Mouse (Mus musculus) heart, postnatal 0 days (tissue): ENCODE measurements around the gene Neto2. TPM values are rescaled to one million over a fixed set of nuclear protein-coding genes. Genes with fewer than 3 reads are reported as not detected.

ENCODE experiments used
- ATAC-seq: fragments of 200-750 bp; cut with Nextera tagmentation; 2 replicates; pipeline ENCODE4 v1.8.0; 2017; ENCODE audit warnings: low read depth, moderate number of reproducible peaks, moderate library complexity; ENCODE audit not compliant: insufficient read depth
- DNase-seq: peaks from one replicate; pipeline ENCODE4 v3.0.0-alpha.2; 2016; ENCODE audit warnings: low spot score
- H3K27ac ChIP-seq: fragments of 300-500 bp; sonication (generic); 2 replicates; pipeline ENCODE4 v1.5.1; 2014; ENCODE audit warnings: low read depth, mild to moderate bottlenecking
- H3K27me3 ChIP-seq: fragments of 300-500 bp; sonication (generic); 2 replicates; pipeline ENCODE4 v1.6.1; 2014; ENCODE audit warnings: low read length, mixed read lengths; ENCODE audit not compliant: control insufficient read depth, insufficient read depth
- H3K36me3 ChIP-seq: fragments of 300-500 bp; sonication (generic); replicated peaks from 2 replicates; pipeline ENCODE4 v1.6.1; 2014; ENCODE audit warnings: low read length, mixed read lengths; ENCODE audit not compliant: control insufficient read depth, insufficient read depth
- H3K4me1 ChIP-seq: fragments of 300-500 bp; sonication (generic); 2 replicates; pipeline ENCODE4 v1.6.1; 2014; ENCODE audit warnings: antibody characterized with exemption; ENCODE audit not compliant: control insufficient read depth, insufficient read depth
- H3K4me2 ChIP-seq: fragments of 300-500 bp; sonication (generic); 2 replicates; pipeline ENCODE4 v1.6.1; 2014; ENCODE audit warnings: low read depth, mild to moderate bottlenecking, low read length, moderate library complexity
- H3K4me3 ChIP-seq: fragments of 300-500 bp; sonication (generic); 2 replicates; pipeline ENCODE4 v1.5.1; 2014; ENCODE audit warnings: low read depth, low read length
- H3K9ac ChIP-seq: fragments of 300-500 bp; sonication (generic); replicated peaks from 2 replicates; pipeline ENCODE4 v1.6.1; 2014; ENCODE audit warnings: low read depth, low read length, mixed read lengths
- H3K9me3 ChIP-seq: fragments of 300-500 bp; sonication (generic); replicated peaks from 2 replicates; pipeline ENCODE4 v1.6.1; 2016; ENCODE audit warnings: low read length; ENCODE audit not compliant: control insufficient read depth
- CTCF ChIP-seq: IDR thresholded peaks from 2 replicates; pipeline ENCODE4 v1.5.1; 2016; ENCODE audit warnings: antibody characterized with exemption, control low read depth, low read depth
- EP300 ChIP-seq: IDR thresholded peaks from 2 replicates; pipeline ENCODE4 v1.6.1; 2016; ENCODE audit warnings: antibody characterized with exemption, low read depth
- WGBS: fragments of 180-500 bp; shearing (Covaris S2); extraction: QIAGEN DNeasy Blood & Tissue Kit; methylation state at CpG from one replicate; pipeline ENCODE4 v1.1.7; 2014; 5-methylcytosine and 5-hydroxymethylcytosine counted together
- polyA plus RNA-seq: library from polyadenylated mRNA; unstranded; fragments of >200 nt; fragmentation: Nextera tagmentation; extraction: Ambion mirVana; gene quantifications from 2 replicates; pipeline ENCODE4 v1.2.1, GENCODE M21; 2015
- total RNA-seq: library from RNA; depleted of rRNA; stranded (reverse); fragments of >200 nt; gene quantifications from 2 replicates; pipeline ENCODE4 v1.2.3, GENCODE M21; 2014; ENCODE audit warnings: low replicate concordance; rRNA removed

Gene Neto2
- total RNA-seq: 4.4 and 5.5 TPM in 2 replicates
- polyA plus RNA-seq: 1.4 and 1.7 TPM in 2 replicates

DNA sequence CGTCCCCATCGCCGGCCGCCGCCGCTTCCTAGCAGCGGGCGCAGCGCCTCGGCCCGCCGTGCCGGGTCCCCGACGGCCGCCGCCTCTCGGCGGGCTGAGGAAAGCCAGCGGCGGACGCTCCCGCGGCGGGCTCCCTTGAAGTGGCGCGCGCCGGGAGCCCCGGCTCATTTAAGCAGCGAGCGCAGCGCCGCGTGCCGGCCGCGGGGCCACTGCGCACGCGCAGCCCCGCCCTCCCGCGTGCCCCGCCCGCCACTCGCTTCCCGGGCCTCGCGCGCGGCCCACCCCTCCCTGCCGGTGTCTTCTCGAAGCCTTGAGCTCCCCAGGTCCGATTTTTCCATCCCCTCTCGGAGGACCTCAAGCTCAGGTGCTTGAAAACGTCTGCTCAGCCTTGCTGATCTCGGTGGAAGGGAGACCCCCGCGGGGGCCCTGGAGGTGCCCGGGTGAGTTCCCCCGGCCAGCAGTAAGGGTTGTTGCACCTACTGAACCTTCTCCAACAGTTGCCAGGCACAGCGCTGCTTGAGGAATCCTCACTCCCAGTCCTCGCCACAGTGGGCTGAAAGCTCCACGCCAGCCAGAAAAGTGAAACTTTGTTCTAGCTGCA lies at the start of gene Neto2:
Gene Neto2 (minus strand): TSS at position 174 of the 601 bp plus-strand sequence.
- Histone ChIP-seq H3K27ac (no peak within 1 kb of the TSS), H3K4me1 (peaks cover 5% of the 10 kb centered on the region), H3K36me3 (no peaks in the 10 kb centered on the region), H3K9me3 (no peaks in the 10 kb centered on the region), H3K27me3 (peaks cover 13% of the 10 kb centered on the region), H3K4me3 (peak within 1 kb of the TSS; percentile 55), H3K4me2 (peak within 1 kb of the TSS; percentile 94), H3K9ac (peak within 1 kb of the TSS; percentile 24)
- ATAC-seq (peak; percentile 88), DNase-seq (peak; percentile 42)
- WGBS: 5% methylated on average over 42 of the region's 65 CpGs
- TF ChIP-seq CTCF (no peak), EP300 (no peak)

- Histone ChIP-seq H3K4me2 (no peak overlapping the region), H3K9me3 (no peaks in the 10 kb centered on the region), H3K27me3 (no peaks in the 10 kb centered on the region), H3K4me1 (no peaks in the 10 kb centered on the region), H3K4me3 (no peak overlapping the region), H3K9ac (no peak overlapping the region), H3K27ac (no peak overlapping the region), H3K36me3 (peaks cover 9% of the 10 kb centered on the region; the same call in 1 of the 2 replicates)
- DNase-seq (no peak), ATAC-seq (no peak)
- 97% methylated on average over 2 of the region's 2 CpGs for WGBS
- TF ChIP-seq EP300: no peak
- no peak for TF ChIP-seq CTCF
Measured at GRCm38 (mm10) chr8:85745053-85745452, 44.3 kb upstream of the Neto2 start.

DNA sequence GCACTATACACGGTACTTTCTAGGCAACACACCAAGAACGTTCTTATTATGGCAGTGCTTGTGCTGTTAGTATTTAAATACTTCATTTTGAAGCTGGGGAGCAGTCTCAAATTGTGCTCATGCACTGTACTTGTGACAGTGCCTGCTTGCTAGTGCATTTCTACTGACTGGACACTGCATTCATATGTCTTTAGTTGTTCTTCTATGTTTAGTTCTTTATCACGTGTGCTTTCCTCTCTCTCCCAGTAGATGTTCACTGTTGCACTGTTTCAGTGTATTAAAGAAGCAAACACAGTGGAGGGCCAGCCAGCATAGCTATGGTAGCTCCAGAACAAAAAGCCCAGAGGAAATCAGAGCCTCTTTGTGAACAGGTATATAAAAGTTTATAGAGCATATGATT lies 29.8 kb upstream of the Neto2 start:
- Histone ChIP-seq H3K9ac (no peak overlapping the region), H3K4me2 (no peak overlapping the region), H3K27me3 (no peaks in the 10 kb centered on the region), H3K36me3 (0 out of 2 replicates have a peak, but pooled peaks cover 15% of the 10 kb centered on the region), H3K27ac (peak overlapping the region; percentile 58), H3K4me1 (peaks cover 5% of the 10 kb centered on the region; the same call in 1 of the 2 replicates), H3K9me3 (no peaks in the 10 kb centered on the region), H3K4me3 (no peak overlapping the region)
- DNase-seq (peak; percentile 63), ATAC-seq (peak; percentile 96)
- 41% methylated on average over 3 of the region's 3 CpGs for WGBS
- TF ChIP-seq CTCF (no peak), EP300 (no peak)

GRCm38 (mm10) chr8:85717271-85717670 lies 16.5 kb upstream of the Neto2 start:
- WGBS: 80% methylated on average over 5 of the region's 5 CpGs

DNA sequence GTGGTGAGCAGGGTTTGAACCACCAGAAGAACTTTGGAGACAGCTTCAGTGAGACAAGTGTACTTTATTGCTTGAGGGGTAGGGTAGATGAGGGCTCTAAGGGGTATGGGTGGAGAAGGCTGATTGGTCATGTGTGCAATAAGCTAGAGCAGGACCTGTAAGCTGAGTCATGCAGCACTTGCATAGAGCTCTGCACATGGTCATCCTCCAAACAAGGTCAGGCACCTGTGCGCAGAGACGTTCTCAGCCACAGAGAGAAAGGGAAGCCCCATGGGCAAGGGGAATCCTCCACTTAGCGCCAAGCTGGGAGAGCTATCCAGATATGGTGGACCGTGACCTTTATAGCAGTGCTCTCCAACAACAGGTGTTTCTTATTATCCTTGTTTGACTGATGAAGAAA lies 16.0 kb upstream of the Neto2 start:
- no peak for DNase-seq
- Histone ChIP-seq H3K36me3 (0 out of 2 replicates have a peak, but pooled peaks cover 3% of the 10 kb centered on the region), H3K4me3 (no peak overlapping the region), H3K9ac (no peak overlapping the region), H3K27me3 (no peaks in the 10 kb centered on the region), H3K4me1 (peaks cover 5% of the 10 kb centered on the region; the same call in 1 of the 2 replicates), H3K9me3 (no peaks in the 10 kb centered on the region), H3K4me2 (no peak overlapping the region), H3K27ac (no peak overlapping the region)
- TF ChIP-seq CTCF (no peak), EP300 (no peak)
- 79% methylated on average over 4 of the region's 4 CpGs for WGBS
- ATAC-seq: no peak

More at GRCm38 (mm10) chr8:85717271-85717670, 16.5 kb upstream of the Neto2 start:
- Histone ChIP-seq H3K4me2 (no peak overlapping the region), H3K4me1 (peaks cover 5% of the 10 kb centered on the region; the same call in 1 of the 2 replicates), H3K27me3 (no peaks in the 10 kb centered on the region), H3K36me3 (peaks cover 3% of the 10 kb centered on the region; the same call in 1 of the 2 replicates), H3K9me3 (no peaks in the 10 kb centered on the region), H3K4me3 (no peak overlapping the region), H3K9ac (no peak overlapping the region), H3K27ac (no peak overlapping the region)
- DNase-seq (no peak), ATAC-seq (no peak)
- TF ChIP-seq CTCF: no peak
- TF ChIP-seq EP300: no peak
